Mouse (Mus musculus): Measurements from ENCODE around the gene Smad1. TPM values are rescaled to one million over a fixed set of nuclear protein-coding genes. Genes with fewer than 3 reads are reported as not detected.

Gene Smad1
- polyA plus RNA-seq, 1 experiment: not detected

- no peak overlapping the region for H3K4me3 ChIP-seq (ENCODE audit: insufficient read depth, low read depth, low read length)
- no peak overlapping the region for H3K27ac ChIP-seq (ENCODE audit: insufficient read depth, low read depth, low read length)
- 78% methylated on average over 3 of the region's 3 CpGs for WGBS
- peaks cover 13% of the 10 kb centered on the region for H3K4me1 ChIP-seq (ENCODE audit: control insufficient read depth, insufficient read depth, low read length)
- TF ChIP-seq POLR2A (IDR thresholded peaks at IDR 0.05; ENCODE audit: insufficient read depth, low read depth, low read length): no peak
Measured at GRCm38 (mm10) chr8:79350805-79351204, 48.5 kb downstream of the Smad1 start.

GRCm38 (mm10) chr8:79350094-79350593 lies 49.2 kb downstream of the Smad1 start:
- WGBS: 32% methylated on average over 6 of the region's 6 CpGs
- 0 out of 2 replicates have a peak overlapping the region, but pooled peaks have one; percentile 17 for H3K27ac ChIP-seq (ENCODE audit: insufficient read depth, low read depth, low read length)
- no peak overlapping the region for H3K4me3 ChIP-seq (ENCODE audit: insufficient read depth, low read depth, low read length)
- peaks cover 11% of the 10 kb centered on the region for H3K4me1 ChIP-seq (ENCODE audit: control insufficient read depth, insufficient read depth, low read length)
- TF ChIP-seq CTCF (IDR thresholded peaks at IDR 0.05; ENCODE audit: insufficient read depth, low read depth, low read length) (no peak), POLR2A (IDR thresholded peaks at IDR 0.05; ENCODE audit: insufficient read depth, low read depth, low read length) (no peak)

DNA sequence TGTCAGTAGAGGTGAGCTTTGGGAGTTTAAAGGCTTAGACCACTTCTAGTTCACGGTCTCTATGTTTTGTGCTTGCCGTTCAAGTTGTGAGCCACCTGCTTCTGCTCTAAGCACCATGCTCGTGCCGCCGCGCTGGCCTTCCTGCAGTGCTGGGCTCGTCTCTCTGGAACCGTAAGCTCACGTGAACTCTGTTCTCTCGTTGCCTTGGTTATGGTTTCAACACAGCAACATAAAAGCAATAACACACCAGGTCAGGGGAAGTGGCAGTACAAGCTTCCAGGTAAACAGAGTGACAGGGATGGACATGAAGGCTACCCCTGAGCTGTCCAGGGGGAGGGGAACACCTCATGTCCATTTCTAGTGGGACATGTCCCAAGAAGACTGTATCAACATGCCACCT lies 52.9 kb downstream of the Smad1 start:
- TF ChIP-seq POLR2A (IDR thresholded peaks at IDR 0.05; ENCODE audit: insufficient read depth, low read depth, low read length): no peak
- no peak for TF ChIP-seq CTCF (IDR thresholded peaks at IDR 0.05; ENCODE audit: insufficient read depth, low read depth, low read length)
- 95% methylated on average over 10 of the region's 10 CpGs for WGBS
- no peak overlapping the region for H3K27ac ChIP-seq (ENCODE audit: insufficient read depth, low read depth, low read length)
- peaks cover 5% of the 10 kb centered on the region for H3K4me1 ChIP-seq (ENCODE audit: control insufficient read depth, insufficient read depth, low read length)
- no peak overlapping the region for H3K4me3 ChIP-seq (ENCODE audit: insufficient read depth, low read depth, low read length)

GRCm38 (mm10) chr8:79345856-79346255 lies 53.5 kb downstream of the Smad1 start:
- Histone ChIP-seq H3K27ac (ENCODE audit: insufficient read depth, low read depth, low read length) (no peak overlapping the region), H3K4me1 (ENCODE audit: control insufficient read depth, insufficient read depth, low read length) (peaks cover 5% of the 10 kb centered on the region), H3K4me3 (ENCODE audit: insufficient read depth, low read depth, low read length) (no peak overlapping the region)
- TF ChIP-seq CTCF (IDR thresholded peaks at IDR 0.05; ENCODE audit: insufficient read depth, low read depth, low read length) (no peak), POLR2A (IDR thresholded peaks at IDR 0.05; ENCODE audit: insufficient read depth, low read depth, low read length) (no peak)
- 87% methylated on average over 6 of the region's 6 CpGs for WGBS

DNA sequence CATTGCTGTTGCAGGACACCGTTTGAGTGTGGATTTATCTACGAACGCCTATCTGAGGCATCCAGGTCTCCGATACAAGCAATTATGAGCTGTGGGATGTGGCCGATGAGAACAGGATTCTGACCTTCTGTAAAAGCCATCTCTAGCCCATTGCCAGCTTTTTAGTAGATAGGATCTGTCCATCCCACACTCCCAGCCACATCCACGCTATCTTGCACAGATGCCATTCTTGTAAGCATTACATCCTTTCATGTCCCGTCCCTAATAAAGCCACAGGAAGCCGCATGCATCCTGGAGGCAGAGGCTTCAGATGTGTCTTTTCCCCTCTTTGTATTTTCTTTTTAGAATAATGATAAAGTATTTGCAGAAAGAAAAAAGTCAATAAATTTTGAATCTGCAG lies 58.1 kb downstream of the Smad1 start:
- Histone ChIP-seq H3K4me1 (ENCODE audit: control insufficient read depth, insufficient read depth, low read length) (no peaks in the 10 kb centered on the region), H3K27ac (ENCODE audit: insufficient read depth, low read depth, low read length) (no peak overlapping the region), H3K4me3 (ENCODE audit: insufficient read depth, low read depth, low read length) (no peak overlapping the region)
- 93% methylated on average over 8 of the region's 8 CpGs for WGBS
- TF ChIP-seq CTCF (IDR thresholded peaks at IDR 0.05; ENCODE audit: insufficient read depth, low read depth, low read length): no peak
- no peak for TF ChIP-seq POLR2A (IDR thresholded peaks at IDR 0.05; ENCODE audit: insufficient read depth, low read depth, low read length)

GRCm38 (mm10) chr8:79339555-79339954 lies 59.8 kb downstream of the Smad1 start:
- Histone ChIP-seq H3K27ac (ENCODE audit: insufficient read depth, low read depth, low read length) (no peak overlapping the region), H3K4me3 (ENCODE audit: insufficient read depth, low read depth, low read length) (no peak overlapping the region), H3K4me1 (ENCODE audit: control insufficient read depth, insufficient read depth, low read length) (no peaks in the 10 kb centered on the region)
- TF ChIP-seq CTCF (IDR thresholded peaks at IDR 0.05; ENCODE audit: insufficient read depth, low read depth, low read length): peak; percentile 44
- no peak for TF ChIP-seq POLR2A (IDR thresholded peaks at IDR 0.05; ENCODE audit: insufficient read depth, low read depth, low read length)
- WGBS: 62% methylated on average over 9 of the region's 9 CpGs

DNA sequence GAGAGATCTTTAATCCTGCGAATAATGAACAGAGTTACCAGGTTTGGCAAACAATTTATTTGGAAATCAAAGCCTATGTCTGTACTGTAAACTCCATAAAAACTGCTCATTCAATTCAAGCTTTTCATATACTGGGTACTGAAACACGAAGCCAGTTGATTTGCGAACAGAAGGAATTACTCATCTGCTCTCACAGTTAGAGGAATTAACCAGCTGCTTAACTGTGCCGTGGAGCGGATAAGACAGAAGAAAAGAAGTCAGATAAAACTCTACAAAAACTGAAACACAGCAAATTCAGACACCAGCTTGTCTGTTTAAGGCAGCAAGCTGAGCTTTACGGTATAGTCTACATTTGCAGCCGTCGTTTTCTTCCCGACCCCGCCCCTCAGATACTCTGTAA lies 60.7 kb downstream of the Smad1 start:
- 58% methylated on average over 10 of the region's 10 CpGs for WGBS

DNA sequence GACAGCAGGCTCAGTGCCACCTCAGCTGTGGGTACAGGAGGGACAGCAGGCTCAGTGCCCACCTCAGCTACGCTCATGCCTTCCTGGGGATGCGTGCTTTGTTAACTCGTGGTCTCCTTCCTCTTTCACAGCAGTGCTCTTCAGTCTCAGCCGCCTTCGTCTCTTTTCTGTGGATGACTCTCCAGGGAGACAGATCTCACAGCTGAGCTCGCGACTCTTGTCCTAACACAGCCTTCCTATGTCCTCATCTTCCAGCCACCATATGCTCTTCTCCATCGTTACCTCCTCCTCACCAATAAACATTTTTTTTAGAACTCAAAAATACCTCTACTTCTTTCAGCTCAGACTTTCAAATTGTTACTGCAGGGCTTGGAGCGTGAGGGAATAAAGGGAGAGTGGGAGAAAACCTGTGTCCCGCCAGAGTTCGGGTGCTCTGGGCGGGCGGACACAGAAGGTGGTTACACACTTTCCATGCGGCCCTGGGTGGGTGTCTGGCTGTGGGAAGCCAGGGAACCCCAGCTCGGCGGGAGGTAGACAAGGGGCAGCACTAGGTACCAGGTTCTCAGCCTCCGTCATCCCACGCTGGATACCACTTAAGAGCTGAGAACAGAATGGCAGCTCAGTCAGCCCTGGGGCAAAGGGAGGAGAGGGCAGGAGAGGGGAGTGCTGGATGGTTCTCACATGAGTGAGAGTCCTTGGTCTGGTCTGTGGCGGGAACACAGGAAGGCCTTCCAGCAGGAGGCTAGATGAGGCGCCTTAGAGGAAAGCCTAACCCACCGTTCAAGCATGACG lies 67.0 kb downstream of the Smad1 start:
- no peaks in the 10 kb centered on the region for H3K4me1 ChIP-seq (ENCODE audit: control insufficient read depth, insufficient read depth, low read length)
- no peak overlapping the region for H3K27ac ChIP-seq (ENCODE audit: insufficient read depth, low read depth, low read length)
- H3K4me3 ChIP-seq (ENCODE audit: insufficient read depth, low read depth, low read length): no peak overlapping the region
- TF ChIP-seq CTCF (IDR thresholded peaks at IDR 0.05; ENCODE audit: insufficient read depth, low read depth, low read length): no peak
- no peak for TF ChIP-seq POLR2A (IDR thresholded peaks at IDR 0.05; ENCODE audit: insufficient read depth, low read depth, low read length)
- 92% methylated on average over 22 of the region's 22 CpGs for whole genome bisulfite sequencing

More for the DNA sequence above, 60.7 kb downstream of the Smad1 start:
- Histone ChIP-seq H3K4me1 (ENCODE audit: control insufficient read depth, insufficient read depth, low read length) (no peaks in the 10 kb centered on the region), H3K4me3 (ENCODE audit: insufficient read depth, low read depth, low read length) (no peak overlapping the region), H3K27ac (ENCODE audit: insufficient read depth, low read depth, low read length) (no peak overlapping the region)
- no peak for TF ChIP-seq CTCF (IDR thresholded peaks at IDR 0.05; ENCODE audit: insufficient read depth, low read depth, low read length)
- no peak for TF ChIP-seq POLR2A (IDR thresholded peaks at IDR 0.05; ENCODE audit: insufficient read depth, low read depth, low read length)

DNA sequence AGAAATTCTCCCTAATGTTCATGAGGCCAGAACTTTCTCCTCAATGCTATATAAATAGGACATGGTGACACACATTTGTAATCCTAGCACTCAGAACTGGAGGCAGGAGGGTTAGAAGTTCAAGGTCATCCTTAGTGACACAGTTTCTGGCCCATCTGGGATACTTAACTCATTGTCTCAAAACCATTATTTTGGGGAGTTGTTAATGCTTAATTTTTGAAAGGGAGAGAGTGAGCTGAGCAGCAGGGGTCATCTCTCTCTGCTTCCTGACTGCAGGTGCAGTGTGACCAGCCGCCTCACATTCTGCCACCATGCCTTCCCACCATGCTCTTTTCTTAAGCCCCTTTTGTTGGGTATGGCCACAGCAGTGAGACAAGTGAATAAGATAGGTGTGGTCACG lies 67.7 kb downstream of the Smad1 start:
- H3K27ac ChIP-seq (ENCODE audit: insufficient read depth, low read depth, low read length): no peak overlapping the region
- no peak overlapping the region for H3K4me3 ChIP-seq (ENCODE audit: insufficient read depth, low read depth, low read length)
- 90% methylated on average over 2 of the region's 2 CpGs for WGBS
- H3K4me1 ChIP-seq (ENCODE audit: control insufficient read depth, insufficient read depth, low read length): no peaks in the 10 kb centered on the region
- TF ChIP-seq CTCF (IDR thresholded peaks at IDR 0.05; ENCODE audit: insufficient read depth, low read depth, low read length) (no peak), POLR2A (IDR thresholded peaks at IDR 0.05; ENCODE audit: insufficient read depth, low read depth, low read length) (no peak)

Measured in olfactory bulb, adult 2 months (tissue).